Mouse (Mus musculus) cortical plate, adult 2 months (tissue): ENCODE data around the gene Irf7. TPM values are rescaled to one million over a fixed set of nuclear protein-coding genes. Genes with fewer than 3 reads are reported as not detected.
A peak's percentile ranks its signal among the peaks of the same experiment; 100 is the strongest.
"Not testable (repeated sequence)": the region's sequence is repeated elsewhere in the genome, so short reads cannot be mapped to it uniquely, and the experiment has no call there.

Experiments
- H3K27ac ChIP-seq: fragments of 200-500 bp; 2 replicates; pipeline ENCODE4 v1.5.1; 2012; ENCODE audit warnings: low read length, control low read depth, inconsistent platforms; ENCODE audit not compliant: insufficient read depth
- H3K4me1 ChIP-seq: fragments of 200-500 bp; 2 replicates; pipeline ENCODE4 v1.6.1; 2011; ENCODE audit warnings: low read length; ENCODE audit not compliant: control insufficient read depth, insufficient read depth
- H3K4me3 ChIP-seq: fragments of 200-500 bp; 2 replicates; pipeline ENCODE4 v1.5.1; 2011; ENCODE audit warnings: mild to moderate bottlenecking, low read length, control low read depth; ENCODE audit not compliant: insufficient read depth
- CTCF ChIP-seq: fragments of 200-500 bp; IDR thresholded peaks from 2 replicates; pipeline ENCODE4 v1.5.1; 2011; ENCODE audit warnings: mild to moderate bottlenecking, control low read depth, low read length; ENCODE audit not compliant: insufficient read depth; ENCODE audit errors: extremely low read depth
- POLR2A ChIP-seq: fragments of 200-500 bp; IDR thresholded peaks from 2 replicates; pipeline ENCODE4 v1.6.1; 2011; ENCODE audit warnings: mild to moderate bottlenecking, low read length, control low read depth; ENCODE audit not compliant: insufficient read depth; ENCODE audit errors: extremely low read depth
- polyA plus RNA-seq: library from polyadenylated mRNA; depleted of rRNA; stranded (reverse); fragments of >200 nt; gene quantifications from 2 replicates; pipeline ENCODE4 v1.2.3, GENCODE M21; 2012

Gene Irf7
- polyA plus RNA-seq, 1 experiment, result 7.5 TPM

GRCm38 (mm10) chr7:141263640-141264039, 2.6 kb downstream of the Irf7 start:
- TF ChIP-seq CTCF (no peak), POLR2A (no peak)
- Histone ChIP-seq H3K27ac (no peak overlapping the region), H3K4me1 (no peaks in the 10 kb centered on the region), H3K4me3 (no peak overlapping the region)

GRCm38 (mm10) chr7:141261480-141261879, 4.8 kb downstream of the Irf7 start:
- H3K4me3 ChIP-seq, result no peak overlapping the region
- no peaks in the 10 kb centered on the region for H3K4me1 ChIP-seq
- TF ChIP-seq CTCF (no peak), POLR2A (no peak)

GRCm38 (mm10) chr7:141256159-141256558, 10.1 kb downstream of the Irf7 start:
- TF ChIP-seq POLR2A, result no peak
- no peak for TF ChIP-seq CTCF
- no peak overlapping the region for H3K27ac ChIP-seq
- no peaks in the 10 kb centered on the region for H3K4me1 ChIP-seq

More at GRCm38 (mm10) chr7:141261480-141261879, 4.8 kb downstream of the Irf7 start:
- H3K27ac ChIP-seq, result no peak overlapping the region

GRCm38 (mm10) chr7:141250486-141250885, 15.8 kb downstream of the Irf7 start:
- H3K4me3 ChIP-seq, H3K4me1 ChIP-seq, H3K27ac ChIP-seq: not testable (repeated sequence)

More at GRCm38 (mm10) chr7:141256159-141256558, 10.1 kb downstream of the Irf7 start:
- no peak overlapping the region for H3K4me3 ChIP-seq

- H3K4me3 ChIP-seq, result no peak overlapping the region
- TF ChIP-seq POLR2A (no peak), CTCF (no peak)
- H3K27ac ChIP-seq, result no peak overlapping the region
- H3K4me1 ChIP-seq, result peaks cover 6% of the 10 kb centered on the region; the same call in 1 of the 2 replicates
Measured at GRCm38 (mm10) chr7:141231551-141231950, 34.7 kb downstream of the Irf7 start.

- peaks cover 6% of the 10 kb centered on the region; the same call in 1 of the 2 replicates for H3K4me1 ChIP-seq
- H3K4me3 ChIP-seq, result no peak overlapping the region
- TF ChIP-seq CTCF (no peak), POLR2A (no peak)
- H3K27ac ChIP-seq, result no peak overlapping the region
Measured at GRCm38 (mm10) chr7:141231111-141231510, 35.2 kb downstream of the Irf7 start.

- H3K4me3 ChIP-seq, result no peak overlapping the region
- H3K4me1 ChIP-seq, result peaks cover 6% of the 10 kb centered on the region; the same call in 1 of the 2 replicates
- no peak overlapping the region for H3K27ac ChIP-seq
- no peak for TF ChIP-seq POLR2A
- no peak for TF ChIP-seq CTCF
Measured at GRCm38 (mm10) chr7:141230570-141230969, 35.7 kb downstream of the Irf7 start.

DNA sequence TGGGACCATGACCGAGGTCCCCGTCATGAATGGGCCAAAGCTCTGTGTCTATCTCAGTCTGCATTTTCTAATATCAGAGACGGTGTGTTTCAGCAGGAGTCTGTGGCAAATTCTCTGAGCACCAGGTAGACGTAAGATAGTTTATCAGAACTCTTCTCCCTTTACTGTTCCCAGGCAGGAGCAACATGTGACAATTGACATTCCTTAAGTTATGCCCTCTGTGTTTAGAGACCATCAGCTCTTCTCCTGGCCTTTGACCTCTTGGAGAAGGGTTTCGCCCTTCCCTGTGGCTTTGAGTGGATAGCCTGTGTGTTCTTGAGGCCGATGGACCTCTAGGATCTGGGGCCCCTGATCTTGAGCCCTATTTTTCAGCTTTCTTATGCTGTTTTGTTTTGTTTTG, 36.6 kb downstream of the Irf7 start:
- Histone ChIP-seq H3K4me3 (peak overlapping the region; percentile 53), H3K4me1 (peaks cover 6% of the 10 kb centered on the region; the same call in 1 of the 2 replicates)

DNA sequence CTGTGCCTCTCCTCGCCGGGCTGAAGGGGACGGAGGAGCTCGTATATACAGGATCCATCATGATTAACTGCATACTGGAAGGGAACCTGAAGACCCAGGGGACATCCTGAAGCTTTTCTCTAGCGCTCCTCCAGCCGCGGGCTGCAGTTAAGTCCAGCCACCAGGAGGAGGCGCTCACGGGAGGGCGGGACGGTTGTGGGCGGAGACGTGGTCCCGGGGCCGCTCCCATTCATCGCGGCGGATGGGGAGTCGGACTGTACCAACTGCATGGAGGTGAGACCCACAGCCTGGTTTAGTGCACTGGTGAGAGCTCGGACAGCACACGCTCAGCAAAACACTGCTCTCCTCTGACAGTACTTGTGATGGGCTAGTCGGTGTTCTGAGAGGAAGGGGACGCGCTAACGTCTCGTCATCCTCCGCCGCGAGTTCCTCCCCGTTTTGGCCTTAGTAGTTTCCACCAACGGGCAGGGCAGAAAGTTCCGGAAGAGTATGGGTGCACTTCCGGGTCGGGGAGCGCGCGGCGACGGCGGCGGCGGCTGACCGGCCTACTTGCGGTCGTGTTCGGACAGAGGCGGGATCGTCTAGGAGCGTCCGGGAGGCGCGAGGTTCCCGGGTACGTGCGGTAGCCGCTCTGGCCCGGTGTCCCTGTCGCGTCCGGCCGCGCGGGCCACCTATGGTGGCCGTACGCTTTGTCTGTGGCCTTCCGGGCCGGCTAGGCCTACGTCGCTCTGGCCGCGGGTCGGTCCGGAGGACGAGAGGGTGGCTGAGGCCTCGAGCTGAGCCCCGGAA, 37.8 kb downstream of the Irf7 start, which contains the start of gene Phrf1:
Phrf1 (plus strand) TSS at position 506 of the 789 bp plus-strand sequence.
- peaks cover 6% of the 10 kb centered on the region; the same call in 1 of the 2 replicates for H3K4me1 ChIP-seq
- H3K4me3 ChIP-seq, result peak within 1 kb of the TSS; percentile 53
- TF ChIP-seq CTCF (peak; percentile 81), POLR2A (peak; percentile 23; the same call in 1 of the 2 replicates)
- H3K27ac ChIP-seq, result peak within 1 kb of the TSS; percentile 82

More for the DNA sequence above, 36.6 kb downstream of the Irf7 start:
- TF ChIP-seq POLR2A (no peak), CTCF (no peak)
- H3K27ac ChIP-seq, result no peak overlapping the region

GRCm38 (mm10) chr7:141227796-141228195, 38.5 kb downstream of the Irf7 start:
- H3K27ac ChIP-seq, result no peak overlapping the region
- H3K4me1 ChIP-seq, result peaks cover 6% of the 10 kb centered on the region; the same call in 1 of the 2 replicates
- TF ChIP-seq CTCF, result no peak
- TF ChIP-seq POLR2A, result no peak
- H3K4me3 ChIP-seq, result peak overlapping the region; percentile 53; the same call in 1 of the 2 replicates
